Mouse (Mus musculus): ENCODE data around the gene Med11. TPM values are rescaled to one million over a fixed set of nuclear protein-coding genes. Genes with fewer than 3 reads are reported as not detected.
"Not testable (repeated sequence)": the region's sequence is repeated elsewhere in the genome, so short reads cannot be mapped to it uniquely, and the experiment has no call there.

Med11 gene
- total RNA-seq, 2 experiments from 2014 or later, result 7.5 to 8.2 TPM

GRCm38 (mm10) chr11:70446756-70447155 lies 5.0 kb upstream of the Med11 start:
- DNase-seq, result no peak

DNA sequence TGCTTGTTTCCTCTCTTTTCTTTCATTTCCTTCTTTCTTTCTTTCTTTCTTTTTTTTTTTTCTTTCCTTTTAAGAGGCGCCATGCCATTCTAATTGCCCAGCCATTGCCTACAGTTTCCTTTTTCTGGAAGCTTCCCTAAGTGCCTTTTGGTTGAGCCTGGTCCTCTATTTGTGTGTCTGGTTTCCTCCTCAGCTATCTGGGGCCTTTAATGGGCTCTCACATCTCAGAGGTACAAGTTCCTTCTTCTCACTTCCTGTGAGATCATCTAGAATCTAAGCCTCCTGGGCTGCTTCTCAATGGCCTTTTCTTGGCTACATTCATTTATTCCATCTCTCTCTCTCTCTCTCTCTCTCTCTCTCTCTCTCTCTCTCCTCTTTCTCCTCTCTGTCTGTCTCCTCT lies 4.3 kb upstream of the Med11 start:
- DNase-seq, result no peak

DNA sequence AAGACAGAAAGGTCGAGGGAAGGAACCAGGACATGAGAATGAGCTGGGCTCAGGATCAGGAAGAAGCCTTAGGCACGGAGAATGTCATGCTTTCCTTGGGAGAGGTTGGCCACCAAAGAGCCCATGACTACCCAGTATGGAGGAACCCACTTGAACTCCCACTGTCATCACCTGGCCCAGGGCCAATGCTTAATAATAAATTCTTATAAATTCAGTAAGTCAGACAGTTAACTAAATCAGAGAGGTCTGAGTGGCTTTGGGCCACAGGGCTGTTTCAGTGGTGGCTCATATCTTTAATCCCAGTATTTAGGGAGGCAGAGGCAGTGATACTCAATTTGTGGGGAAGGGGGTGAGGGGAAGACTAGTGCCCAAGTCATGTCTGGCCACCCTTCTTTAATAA lies 793 bp upstream of the Med11 start:
- no peak for DNase-seq

- DNase-seq, result peak; percentile 53 to 57
Measured at GRCm38 (mm10) chr11:70453261-70454044, 1.7 kb downstream of the Med11 start.

- peak in 1 of 2 experiments; percentile 57 for DNase-seq
Measured at GRCm38 (mm10) chr11:70458688-70459600, 7.2 kb downstream of the Med11 start, which contains the start of gene Zmynd15. TSS of gene Zmynd15 (plus strand) at chr11:70459433.

- peak; percentile 82 to 83 for DNase-seq
Measured at GRCm38 (mm10) chr11:70459601-70460101, 7.9 kb downstream of the Med11 start, which contains the start of gene Cxcl16. TSS of gene Cxcl16 (minus strand) at chr11:70459984.

- no peak for DNase-seq
Measured at GRCm38 (mm10) chr11:70463970-70464369, 12.3 kb downstream of the Med11 start.

- DNase-seq, result no peak
Measured at GRCm38 (mm10) chr11:70465211-70465610, 13.5 kb downstream of the Med11 start.

- peak; percentile 40 to 61 for DNase-seq
Measured at GRCm38 (mm10) chr11:70465824-70466223, 14.1 kb downstream of the Med11 start.

- peak; percentile 50 to 52 for DNase-seq
Measured at GRCm38 (mm10) chr11:70467902-70468619, 16.3 kb downstream of the Med11 start.

GRCm38 (mm10) chr11:70469764-70470163 lies 18.0 kb downstream of the Med11 start:
- no peak for DNase-seq

DNA sequence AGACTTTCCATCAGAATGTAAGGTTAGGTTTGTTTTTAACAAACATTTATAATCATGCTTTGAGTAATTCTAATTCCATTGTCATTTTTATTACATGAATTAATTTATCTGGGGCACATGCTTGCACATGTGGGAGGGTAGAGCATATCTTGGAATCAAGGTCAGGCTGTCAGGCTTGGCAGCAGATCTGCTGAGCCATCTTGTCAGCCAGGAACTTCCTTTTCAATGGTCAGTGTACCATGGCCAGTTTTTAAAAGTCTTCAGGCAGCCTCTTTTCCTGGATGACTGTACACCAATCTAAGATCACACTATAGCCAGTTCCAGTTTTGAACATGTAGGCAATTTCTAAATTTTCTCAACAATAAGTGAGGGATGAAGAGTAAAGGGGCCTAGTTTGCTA lies 21.0 kb downstream of the Med11 start:
- DNase-seq, result no peak

DNA sequence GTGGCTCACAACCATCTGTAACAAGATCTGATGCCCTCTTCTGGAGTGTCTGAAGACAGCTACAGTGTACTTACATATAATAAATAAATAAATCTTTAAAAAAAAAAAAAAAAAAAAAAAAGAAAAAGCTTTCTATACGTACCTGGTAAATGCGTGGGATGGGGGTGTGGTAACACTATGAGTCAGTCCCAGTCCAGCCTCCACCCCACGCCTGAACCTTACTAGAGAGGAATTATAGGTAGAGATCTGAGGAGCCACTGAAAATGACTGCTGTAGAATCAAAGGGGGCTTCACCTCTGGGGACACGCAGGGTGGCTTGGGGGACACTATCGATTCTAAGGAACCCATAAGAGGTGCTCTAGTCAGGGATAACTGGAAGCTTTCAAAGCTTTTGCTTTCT lies 21.6 kb downstream of the Med11 start:
- not testable (repeated sequence) for DNase-seq

- no peak for DNase-seq
Measured at GRCm38 (mm10) chr11:70474872-70475534, 23.3 kb downstream of the Med11 start.

DNA sequence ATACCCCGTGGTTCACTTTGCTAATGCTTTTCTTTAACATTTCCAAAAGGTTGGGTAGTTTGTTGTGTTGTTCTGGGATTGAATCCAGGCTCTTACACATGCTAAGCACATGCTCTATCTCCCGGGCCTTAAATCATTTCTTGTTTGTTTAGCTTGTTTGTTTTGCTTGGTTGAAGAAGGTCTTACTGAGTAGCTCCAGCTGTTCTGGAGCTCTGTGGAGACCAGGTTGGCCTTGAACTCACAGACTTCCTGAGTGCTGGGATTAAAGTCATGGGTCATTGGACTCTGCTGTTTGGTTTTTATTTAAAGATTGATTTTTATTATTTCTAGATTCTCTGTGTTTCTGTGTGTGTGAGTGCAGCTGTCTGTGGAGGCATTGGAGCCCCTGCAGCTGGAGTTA lies 33.8 kb downstream of the Med11 start:
- no peak for DNase-seq

- DNase-seq, result peak; percentile 56
Measured at GRCm38 (mm10) chr11:70487816-70488215, 36.1 kb downstream of the Med11 start.

- peak; percentile 53 to 60 for DNase-seq
Measured at GRCm38 (mm10) chr11:70489138-70489537, 37.4 kb downstream of the Med11 start.

- DNase-seq, result peak in 1 of 2 experiments; percentile 65
Measured at GRCm38 (mm10) chr11:70489684-70490083, 38.0 kb downstream of the Med11 start.

- peak; percentile 34 to 53 for DNase-seq
Measured at GRCm38 (mm10) chr11:70499566-70500475, 48.1 kb downstream of the Med11 start.

- DNase-seq, result no peak
Measured at GRCm38 (mm10) chr11:70500476-70500812, 48.7 kb downstream of the Med11 start.

All from heart, adult 18-20 months (tissue).